In genomic region chr17:15536457-15536904, GRCm38 (mm10) we compare ENCODE assay signal across 8 mouse cellular contexts. TPM values are rescaled to one million over a fixed set of nuclear protein-coding genes. Genes with fewer than 3 reads are reported as not detected.
DNase-seq lines count a peak whose midpoint lies in the region; ATAC-seq and TF ChIP-seq lines count a peak whose summit lies in the region.

No protein-coding gene starts in this region.

- H3K27me3 ChIP-seq in kidney, adult 2 months (replicated peaks; ENCODE audit: control insufficient read depth, insufficient read depth, low read length), result no peaks in the 10 kb centered on the region
- peaks cover 8% of the 10 kb centered on the region; the same call in 1 of the 2 replicates for H3K27me3 ChIP-seq in heart, embryonic 16.5 days (ENCODE audit: control insufficient read depth, insufficient read depth, low read length)
- H3K27me3 ChIP-seq in limb, embryonic 15.5 days, result peaks cover 21% of the 10 kb centered on the region
- H3K27me3 ChIP-seq in neural tube, embryonic 13.5 days, result peaks cover 29% of the 10 kb centered on the region

- H3K36me3 ChIP-seq in kidney, adult 2 months (ENCODE audit: control insufficient read depth, insufficient read depth, low read length), result no peaks in the 10 kb centered on the region
- H3K36me3 ChIP-seq in heart, embryonic 16.5 days (ENCODE audit: control insufficient read depth, insufficient read depth), result no peaks in the 10 kb centered on the region
- no peaks in the 10 kb centered on the region for H3K36me3 ChIP-seq in limb, embryonic 15.5 days
- H3K36me3 ChIP-seq in neural tube, embryonic 13.5 days, result no peaks in the 10 kb centered on the region

- no peaks in the 10 kb centered on the region for H3K9me3 ChIP-seq in heart, embryonic 16.5 days (replicated peaks; ENCODE audit: control insufficient read depth, low read length)
- H3K9me3 ChIP-seq in limb, embryonic 15.5 days, result no peaks in the 10 kb centered on the region
- no peaks in the 10 kb centered on the region for H3K9me3 ChIP-seq in neural tube, embryonic 13.5 days

- peak overlapping the region; percentile 64 for H3K4me3 ChIP-seq in kidney, adult 2 months (ENCODE audit: insufficient read depth, low read depth, low read length)
- peak overlapping the region; percentile 50 for H3K4me3 ChIP-seq in bone marrow macrophage, adult 2 months (ENCODE audit: insufficient read depth, low read length)
- peak overlapping the region; percentile 59 for H3K4me3 ChIP-seq in heart, embryonic 16.5 days (ENCODE audit: low read length)
- H3K4me3 ChIP-seq in limb, embryonic 15.5 days, result peak overlapping the region; percentile 45
- H3K4me3 ChIP-seq in neural tube, embryonic 13.5 days, result peak overlapping the region; percentile 53

- no peak for TF ChIP-seq CTCF in kidney, adult 2 months (conservative IDR thresholded peaks at IDR 0.05; ENCODE audit: insufficient read depth, insufficient read length, low read depth, low read length)
- TF ChIP-seq CTCF in bone marrow macrophage, adult 2 months (IDR thresholded peaks at IDR 0.05; ENCODE audit: low read depth, low read length), result no peak

- no peak for DNase-seq in kidney, adult 2 months
- DNase-seq in kidney, adult 11 months, result no peak
- no peak for DNase-seq in T-cell, adult 2 months (ENCODE audit: low spot score)
- DNase-seq in right cerebral cortex, adult 18-20 months, result no peak

- peak overlapping the region; percentile 93 for H3K4me2 ChIP-seq in heart, embryonic 16.5 days (ENCODE audit: low read depth, low read length)
- peak overlapping the region; percentile 81 for H3K4me2 ChIP-seq in limb, embryonic 15.5 days
- peak overlapping the region; percentile 97 for H3K4me2 ChIP-seq in neural tube, embryonic 13.5 days

- 3% methylated on average over 33 of the region's 33 CpGs for WGBS in kidney, adult 2 months
- 2% methylated on average over 33 of the region's 33 CpGs for WGBS in heart, embryonic 16.5 days
- WGBS in limb, embryonic 15.5 days, result 2% methylated on average over 33 of the region's 33 CpGs
- WGBS in neural tube, embryonic 13.5 days, result under 1% methylated on average over 33 of the region's 33 CpGs

- no peaks in the 10 kb centered on the region for H3K4me1 ChIP-seq in kidney, adult 2 months (ENCODE audit: control insufficient read depth, insufficient read depth, low read length)
- H3K4me1 ChIP-seq in bone marrow macrophage, adult 2 months (ENCODE audit: control insufficient read depth, insufficient read depth, low read length), result peaks cover 7% of the 10 kb centered on the region
- H3K4me1 ChIP-seq in heart, embryonic 16.5 days (ENCODE audit: control insufficient read depth, insufficient read depth, low read length), result peaks cover 3% of the 10 kb centered on the region; the same call in 1 of the 2 replicates
- H3K4me1 ChIP-seq in limb, embryonic 15.5 days, result peaks cover 6% of the 10 kb centered on the region; the same call in 1 of the 2 replicates
- peaks cover 10% of the 10 kb centered on the region; the same call in 1 of the 2 replicates for H3K4me1 ChIP-seq in neural tube, embryonic 13.5 days (replicated peaks)

- ATAC-seq in heart, embryonic 16.5 days (replicated peaks; ENCODE audit: extremely low read depth, insufficient read depth, low FRiP score), result peak; percentile 49
- 0 out of 2 replicates have a peak, but pooled peaks have one; percentile 40 for ATAC-seq in limb, embryonic 15.5 days (ENCODE audit: insufficient number of reproducible peaks, low FRiP score, low TSS enrichment, low read depth)
- peak; percentile 36; the same call in 1 of the 2 replicates for ATAC-seq in neural tube, embryonic 13.5 days (ENCODE audit: low read depth)

- H3K27ac ChIP-seq in kidney, adult 2 months (ENCODE audit: insufficient read depth, low read depth, low read length), result no peak overlapping the region
- no peak overlapping the region for H3K27ac ChIP-seq in bone marrow macrophage, adult 2 months (ENCODE audit: insufficient read depth, low read depth, low read length)
- no peak overlapping the region for H3K27ac ChIP-seq in heart, embryonic 16.5 days (ENCODE audit: low read length)
- H3K27ac ChIP-seq in limb, embryonic 15.5 days, result no peak overlapping the region
- H3K27ac ChIP-seq in neural tube, embryonic 13.5 days (replicated peaks), result no peak overlapping the region

- peak overlapping the region; percentile 53 for H3K9ac ChIP-seq in heart, embryonic 16.5 days (ENCODE audit: low read length)
- peak overlapping the region; percentile 23; the same call in 1 of the 2 replicates for H3K9ac ChIP-seq in limb, embryonic 15.5 days
- peak overlapping the region; percentile 76 for H3K9ac ChIP-seq in neural tube, embryonic 13.5 days

- TF ChIP-seq POLR2A in kidney, adult 2 months (IDR thresholded peaks at IDR 0.05; ENCODE audit: low read depth, low read length), result no peak
- TF ChIP-seq POLR2A in bone marrow macrophage, adult 2 months (IDR thresholded peaks at IDR 0.05; ENCODE audit: borderline replicate concordance, low read depth, low read length), result no peak

RNA-seq across cellular contexts. Expression of gene Pdcd2, which starts 9.4 kb away (rescaled TPM):
- polyA plus RNA-seq in kidney, adult 2 months (2012; rRNA removed), result 19.2 and 23.4 TPM in 2 replicates
- polyA plus RNA-seq in bone marrow macrophage, adult 2 months (2012; ENCODE audit: insufficient read depth, insufficient read length, missing spikeins), result 21.9 and 32.4 TPM in 2 replicates
- polyA plus RNA-seq in heart, embryonic 16.5 days (2015; fragmentation: Nextera tagmentation; extraction: Ambion mirVana), result 23.8 and 35.1 TPM in 2 replicates
- polyA plus RNA-seq in limb, embryonic 15.5 days (2015; fragmentation: Nextera tagmentation; extraction: Ambion mirVana), result 28.9 and 41.0 TPM in 2 replicates
- polyA plus RNA-seq in neural tube, embryonic 13.5 days (2015; fragmentation: Nextera tagmentation; extraction: Ambion mirVana), result 71.6 and 77.9 TPM in 2 replicates

RNA-seq across cellular contexts. Expression of gene Prdm9, which starts 27.7 kb away (rescaled TPM):
- polyA plus RNA-seq in kidney, adult 2 months (2012; rRNA removed), result 2.5 and 2.9 TPM in 2 replicates
- polyA plus RNA-seq in bone marrow macrophage, adult 2 months (2012; ENCODE audit: insufficient read depth, insufficient read length, missing spikeins), result 12.3 and 12.5 TPM in 2 replicates
- 1.7 and 2.0 TPM in 2 replicates for polyA plus RNA-seq in heart, embryonic 16.5 days (2015; fragmentation: Nextera tagmentation; extraction: Ambion mirVana)
- polyA plus RNA-seq in limb, embryonic 15.5 days (2015; fragmentation: Nextera tagmentation; extraction: Ambion mirVana), result 1.00 and 1.3 TPM in 2 replicates
- polyA plus RNA-seq in neural tube, embryonic 13.5 days (2015; fragmentation: Nextera tagmentation; extraction: Ambion mirVana), result 2.6 and 2.8 TPM in 2 replicates

RNA-seq across cellular contexts. Expression of gene Tbp, which starts 36.8 kb away (rescaled TPM):
- polyA plus RNA-seq in kidney, adult 2 months (2012; rRNA removed), result 39.7 and 44.8 TPM in 2 replicates
- 29.9 and 33.7 TPM in 2 replicates for polyA plus RNA-seq in bone marrow macrophage, adult 2 months (2012; ENCODE audit: insufficient read depth, insufficient read length, missing spikeins)
- 25.2 and 27.3 TPM in 2 replicates for polyA plus RNA-seq in heart, embryonic 16.5 days (2015; fragmentation: Nextera tagmentation; extraction: Ambion mirVana)
- 44.6 and 46.9 TPM in 2 replicates for polyA plus RNA-seq in limb, embryonic 15.5 days (2015; fragmentation: Nextera tagmentation; extraction: Ambion mirVana)
- 51.4 and 63.3 TPM in 2 replicates for polyA plus RNA-seq in neural tube, embryonic 13.5 days (2015; fragmentation: Nextera tagmentation; extraction: Ambion mirVana)

RNA-seq across cellular contexts. Expression of gene Psmb1, which starts 36.9 kb away (rescaled TPM):
- polyA plus RNA-seq in kidney, adult 2 months (2012; rRNA removed), result 106 and 107 TPM in 2 replicates
- 146 and 150 TPM in 2 replicates for polyA plus RNA-seq in bone marrow macrophage, adult 2 months (2012; ENCODE audit: insufficient read depth, insufficient read length, missing spikeins)
- 180 and 200 TPM in 2 replicates for polyA plus RNA-seq in heart, embryonic 16.5 days (2015; fragmentation: Nextera tagmentation; extraction: Ambion mirVana)
- 220 and 227 TPM in 2 replicates for polyA plus RNA-seq in limb, embryonic 15.5 days (2015; fragmentation: Nextera tagmentation; extraction: Ambion mirVana)
- polyA plus RNA-seq in neural tube, embryonic 13.5 days (2015; fragmentation: Nextera tagmentation; extraction: Ambion mirVana), result 274 and 289 TPM in 2 replicates

Comparison
In these comparisons a context has a peak if more than half of its experiments do, and no peak if none do; other contexts are left out.
1. H3K9ac ChIP-seq: peak in every context shown above with its lines; median percentile 76 in neural tube, embryonic 13.5 days; 53 in heart, embryonic 16.5 days; 23 in limb, embryonic 15.5 days.